Mouse (Mus musculus): Measurements from ENCODE around the gene Sel1l. TPM values are rescaled to one million over a fixed set of nuclear protein-coding genes. Genes with fewer than 3 reads are reported as not detected.

The Sel1l gene
- polyA plus RNA-seq, 1 experiment from 2014 or later, result 110 TPM

- H3K9ac ChIP-seq (replicated peaks), result no peak overlapping the region
Observed at GRCm38 (mm10) chr12:91766338-91767107, 82.4 kb downstream of the Sel1l start.

GRCm38 (mm10) chr12:91765504-91765903 is 83.5 kb downstream of the Sel1l start:
- H3K27me3 ChIP-seq, result no peaks in the 10 kb centered on the region
- WGBS, result 75% methylated on average over 13 of the region's 13 CpGs
- H3K4me1 ChIP-seq, result peaks cover 15% of the 10 kb centered on the region
- no peak overlapping the region for H3K27ac ChIP-seq (replicated peaks)
- H3K36me3 ChIP-seq, result no peaks in the 10 kb centered on the region
- ATAC-seq (replicated peaks), result no peak
- no peak overlapping the region for H3K9ac ChIP-seq (replicated peaks)
- no peaks in the 10 kb centered on the region for H3K9me3 ChIP-seq
- no peak overlapping the region for H3K4me3 ChIP-seq
- no peak overlapping the region for H3K4me2 ChIP-seq (replicated peaks)

More at GRCm38 (mm10) chr12:91766338-91767107, 82.4 kb downstream of the Sel1l start:
- H3K36me3 ChIP-seq, result no peaks in the 10 kb centered on the region
- H3K4me2 ChIP-seq (replicated peaks), result peak overlapping the region; percentile 15; the same call in 1 of the 2 replicates
- no peak overlapping the region for H3K4me3 ChIP-seq
- ATAC-seq (replicated peaks), result peak; percentile 70
- H3K27me3 ChIP-seq, result no peaks in the 10 kb centered on the region
- no peak overlapping the region for H3K27ac ChIP-seq (replicated peaks)
- H3K4me1 ChIP-seq, result peaks cover 15% of the 10 kb centered on the region
- WGBS, result 39% methylated on average over 14 of the region's 14 CpGs
- H3K9me3 ChIP-seq, result no peaks in the 10 kb centered on the region

GRCm38 (mm10) chr12:91765054-91765453 is 83.9 kb downstream of the Sel1l start:
- H3K9ac ChIP-seq (replicated peaks), result no peak overlapping the region
- H3K27ac ChIP-seq (replicated peaks), result no peak overlapping the region
- H3K36me3 ChIP-seq, result no peaks in the 10 kb centered on the region
- WGBS, result 21% methylated on average over 2 of the region's 2 CpGs
- peaks cover 15% of the 10 kb centered on the region for H3K4me1 ChIP-seq
- H3K9me3 ChIP-seq, result no peaks in the 10 kb centered on the region
- H3K4me2 ChIP-seq (replicated peaks), result no peak overlapping the region
- no peak overlapping the region for H3K4me3 ChIP-seq
- no peak for ATAC-seq (replicated peaks)
- no peaks in the 10 kb centered on the region for H3K27me3 ChIP-seq

- Histone ChIP-seq H3K4me2 (replicated peaks) (no peak overlapping the region), H3K4me1 (peaks cover 15% of the 10 kb centered on the region), H3K27ac (replicated peaks) (no peak overlapping the region), H3K9me3 (no peaks in the 10 kb centered on the region), H3K27me3 (no peaks in the 10 kb centered on the region), H3K4me3 (no peak overlapping the region), H3K36me3 (no peaks in the 10 kb centered on the region), H3K9ac (replicated peaks) (no peak overlapping the region)
- no peak for ATAC-seq (replicated peaks)
- 65% methylated on average over 2 of the region's 2 CpGs for WGBS
Observed at GRCm38 (mm10) chr12:91764471-91764870, 84.5 kb downstream of the Sel1l start.

- H3K9me3 ChIP-seq, result no peaks in the 10 kb centered on the region
- no peaks in the 10 kb centered on the region for H3K36me3 ChIP-seq
- H3K27ac ChIP-seq (replicated peaks), result no peak overlapping the region
- no peaks in the 10 kb centered on the region for H3K4me1 ChIP-seq
- no peaks in the 10 kb centered on the region for H3K27me3 ChIP-seq
- no peak overlapping the region for H3K4me3 ChIP-seq
- no peak overlapping the region for H3K4me2 ChIP-seq (replicated peaks)
- ATAC-seq (replicated peaks), result no peak
- 77% methylated on average over 3 of the region's 3 CpGs for WGBS
- H3K9ac ChIP-seq (replicated peaks), result no peak overlapping the region
Observed at GRCm38 (mm10) chr12:91759836-91760235, 89.1 kb downstream of the Sel1l start.

GRCm38 (mm10) chr12:91757854-91758562 is 90.9 kb downstream of the Sel1l start:
- Histone ChIP-seq H3K4me1 (no peaks in the 10 kb centered on the region), H3K4me3 (no peak overlapping the region), H3K36me3 (no peaks in the 10 kb centered on the region), H3K9ac (replicated peaks) (no peak overlapping the region), H3K9me3 (no peaks in the 10 kb centered on the region), H3K4me2 (replicated peaks) (no peak overlapping the region), H3K27me3 (no peaks in the 10 kb centered on the region), H3K27ac (replicated peaks) (no peak overlapping the region)
- WGBS, result 88% methylated on average over 13 of the region's 13 CpGs
- no peak for ATAC-seq (replicated peaks)

GRCm38 (mm10) chr12:91756562-91757166 is 92.3 kb downstream of the Sel1l start:
- no peak overlapping the region for H3K4me2 ChIP-seq (replicated peaks)
- WGBS, result 70% methylated on average over 5 of the region's 5 CpGs
- H3K9me3 ChIP-seq, result no peaks in the 10 kb centered on the region
- H3K27me3 ChIP-seq, result no peaks in the 10 kb centered on the region
- no peak overlapping the region for H3K27ac ChIP-seq (replicated peaks)
- no peak for ATAC-seq (replicated peaks)
- no peaks in the 10 kb centered on the region for H3K36me3 ChIP-seq
- no peaks in the 10 kb centered on the region for H3K4me1 ChIP-seq
- no peak overlapping the region for H3K9ac ChIP-seq (replicated peaks)
- no peak overlapping the region for H3K4me3 ChIP-seq

Small RNAs within 50 kb of the gene (microRNA-seq; reads per million reads assigned to microRNA genes)
- gene Gm22015, result not detected

Other genes starting within 250 kb of the Sel1l start
- 6.2 and 7.5 TPM in 2 replicates for gene Ston2, start 60.8 kb downstream of the Sel1l start, polyA plus RNA-seq (2015; fragmentation: Nextera tagmentation; extraction: Ambion mirVana)

Data from forebrain, embryonic 15.5 days (tissue).